Mouse (Mus musculus) olfactory bulb, adult 2 months (tissue): ENCODE measurements around the gene Pxmp4. TPM values are rescaled to one million over a fixed set of nuclear protein-coding genes. Genes with fewer than 3 reads are reported as not detected.

Experiments used
- H3K27ac ChIP-seq: fragments of 200-500 bp; 2 replicates; pipeline ENCODE4 v1.5.1; 2012; ENCODE audit warnings: low read depth, low read length; ENCODE audit not compliant: insufficient read depth
- H3K4me1 ChIP-seq: fragments of 200-500 bp; 2 replicates; pipeline ENCODE4 v1.6.1; 2012; ENCODE audit warnings: low read length; ENCODE audit not compliant: control insufficient read depth, insufficient read depth
- H3K4me3 ChIP-seq: fragments of 200-500 bp; 2 replicates; pipeline ENCODE4 v1.5.1; 2012; ENCODE audit warnings: mild to moderate bottlenecking, low read depth, low read length, moderate library complexity; ENCODE audit not compliant: insufficient read depth
- CTCF ChIP-seq: fragments of 200-500 bp; IDR thresholded peaks from 2 replicates; pipeline ENCODE4 v1.5.1; 2012; ENCODE audit warnings: low read depth, mild to moderate bottlenecking, low read length, moderate library complexity; ENCODE audit not compliant: insufficient read depth
- POLR2A ChIP-seq: fragments of 200-500 bp; IDR thresholded peaks from 2 replicates; pipeline ENCODE4 v1.6.1; 2012; ENCODE audit warnings: mild to moderate bottlenecking, low read depth, low read length, moderate library complexity; ENCODE audit not compliant: insufficient read depth
- WGBS: fragments of 180-500 bp; shearing (Covaris S2); methylation state at CpG from one replicate; pipeline ENCODE4 v1.1.7; 2018; 5-methylcytosine and 5-hydroxymethylcytosine counted together
- polyA plus RNA-seq: library from polyadenylated mRNA; stranded (reverse); fragments of >200 nt; gene quantifications from 2 replicates; pipeline ENCODE4 v1.2.4, GENCODE M21; 2012; ENCODE audit warnings: low replicate concordance; ENCODE audit not compliant: missing spikeins, insufficient read depth, insufficient read length

Gene Pxmp4
- polyA plus RNA-seq, 1 experiment, result not detected

- 99% methylated on average over 3 of the region's 3 CpGs for WGBS
- TF ChIP-seq POLR2A (no peak), CTCF (no peak)
- Histone ChIP-seq H3K27ac (no peak overlapping the region), H3K4me3 (no peak overlapping the region), H3K4me1 (no peaks in the 10 kb centered on the region)
Measured at GRCm38 (mm10) chr2:154638521-154638920, 35.0 kb upstream of the Pxmp4 start.

- Histone ChIP-seq H3K27ac (no peak overlapping the region), H3K4me3 (no peak overlapping the region), H3K4me1 (no peaks in the 10 kb centered on the region)
- 98% methylated on average over 2 of the region's 2 CpGs for WGBS
- TF ChIP-seq POLR2A, result no peak
- no peak for TF ChIP-seq CTCF
Measured at GRCm38 (mm10) chr2:154635826-154636225, 32.3 kb upstream of the Pxmp4 start.

GRCm38 (mm10) chr2:154633876-154634644, 30.6 kb upstream of the Pxmp4 start:
- 98% methylated on average over 9 of the region's 9 CpGs for WGBS
- H3K4me3 ChIP-seq, result no peak overlapping the region
- TF ChIP-seq CTCF, result no peak
- no peak for TF ChIP-seq POLR2A

GRCm38 (mm10) chr2:154633039-154633742, 29.7 kb upstream of the Pxmp4 start:
- TF ChIP-seq CTCF, result no peak
- no peak for TF ChIP-seq POLR2A
- Histone ChIP-seq H3K4me1 (no peaks in the 10 kb centered on the region), H3K27ac (no peak overlapping the region), H3K4me3 (no peak overlapping the region)
- 94% methylated on average over 5 of the region's 5 CpGs for WGBS

More at GRCm38 (mm10) chr2:154633876-154634644, 30.6 kb upstream of the Pxmp4 start:
- Histone ChIP-seq H3K4me1 (no peaks in the 10 kb centered on the region), H3K27ac (no peak overlapping the region)

- H3K4me3 ChIP-seq, result no peak overlapping the region
- H3K27ac ChIP-seq, result no peak overlapping the region
- TF ChIP-seq POLR2A (no peak), CTCF (no peak)
- no peaks in the 10 kb centered on the region for H3K4me1 ChIP-seq
- WGBS, result 93% methylated on average over 16 of the region's 16 CpGs
Measured at GRCm38 (mm10) chr2:154632203-154632780, 28.8 kb upstream of the Pxmp4 start.

- 76% methylated on average over 5 of the region's 5 CpGs for WGBS
- TF ChIP-seq POLR2A (no peak), CTCF (no peak)
- no peak overlapping the region for H3K4me3 ChIP-seq
- no peaks in the 10 kb centered on the region for H3K4me1 ChIP-seq
- H3K27ac ChIP-seq, result no peak overlapping the region
Measured at GRCm38 (mm10) chr2:154630531-154630930, 27.0 kb upstream of the Pxmp4 start.

- Histone ChIP-seq H3K4me3 (no peak overlapping the region), H3K4me1 (no peaks in the 10 kb centered on the region; the same call in 1 of the 2 replicates), H3K27ac (no peak overlapping the region)
- no peak for TF ChIP-seq POLR2A
Measured at GRCm38 (mm10) chr2:154624137-154624536, 20.6 kb upstream of the Pxmp4 start.

GRCm38 (mm10) chr2:154621684-154622083, 18.2 kb upstream of the Pxmp4 start:
- Histone ChIP-seq H3K4me1 (no peaks in the 10 kb centered on the region; the same call in 1 of the 2 replicates), H3K4me3 (no peak overlapping the region), H3K27ac (no peak overlapping the region)
- 86% methylated on average over 5 of the region's 5 CpGs for WGBS
- TF ChIP-seq POLR2A (no peak), CTCF (no peak)

- WGBS, result 91% methylated on average over 3 of the region's 3 CpGs
- TF ChIP-seq POLR2A (no peak), CTCF (no peak)
- Histone ChIP-seq H3K4me1 (peaks cover 7% of the 10 kb centered on the region), H3K27ac (no peak overlapping the region), H3K4me3 (no peak overlapping the region)
Measured at GRCm38 (mm10) chr2:154617061-154617460, 13.6 kb upstream of the Pxmp4 start.
